Comparison of ENCODE assay signal across 8 mouse cellular contexts in genomic region chr4:120404778-120405143, GRCm38 (mm10). TPM values are rescaled to one million over a fixed set of nuclear protein-coding genes. Genes with fewer than 3 reads are reported as not detected.
DNase-seq lines count a peak whose midpoint lies in the region; ATAC-seq lines count a peak whose summit lies in the region.

No protein-coding gene starts in this region.

- H3K36me3 ChIP-seq in lung, embryonic 15.5 days = no peaks in the 10 kb centered on the region
- H3K36me3 ChIP-seq in forebrain, embryonic 12.5 days (replicated peaks) = no peaks in the 10 kb centered on the region
- no peaks in the 10 kb centered on the region for H3K36me3 ChIP-seq in limb, embryonic 11.5 days (ENCODE audit: control insufficient read depth, insufficient read depth, low read length)
- no peaks in the 10 kb centered on the region for H3K36me3 ChIP-seq in stomach, embryonic 14.5 days (ENCODE audit: control insufficient read depth, insufficient read depth, low read length)

- DNase-seq in cerebellum, adult 11 months = peak; percentile 47
- no peak for DNase-seq in cerebellum, postnatal 14 days
- DNase-seq in lung, postnatal 10 days = no peak
- DNase-seq in limb, embryonic 11.5 days (ENCODE audit: low spot score) = no peak
- DNase-seq in gastrocnemius, postnatal 36 days = no peak

- no peaks in the 10 kb centered on the region for H3K9me3 ChIP-seq in lung, embryonic 15.5 days
- no peaks in the 10 kb centered on the region for H3K9me3 ChIP-seq in forebrain, embryonic 12.5 days
- no peaks in the 10 kb centered on the region for H3K9me3 ChIP-seq in limb, embryonic 11.5 days (ENCODE audit: control insufficient read depth, low read length)
- no peaks in the 10 kb centered on the region for H3K9me3 ChIP-seq in stomach, embryonic 14.5 days (ENCODE audit: control insufficient read depth, low read depth, low read length)

- H3K4me3 ChIP-seq in lung, embryonic 15.5 days = peak overlapping the region; percentile 98
- peak overlapping the region; percentile 76 for H3K4me3 ChIP-seq in forebrain, embryonic 12.5 days (replicated peaks)
- peak overlapping the region; percentile 91 for H3K4me3 ChIP-seq in limb, embryonic 11.5 days (ENCODE audit: low read depth, low read length)
- H3K4me3 ChIP-seq in stomach, embryonic 14.5 days (ENCODE audit: low read depth, low read length) = peak overlapping the region; percentile 98

- H3K9ac ChIP-seq in lung, embryonic 15.5 days = peak overlapping the region; percentile 25
- H3K9ac ChIP-seq in forebrain, embryonic 12.5 days = 0 out of 2 replicates have a peak overlapping the region, but pooled peaks have one; percentile 97
- H3K9ac ChIP-seq in limb, embryonic 11.5 days (ENCODE audit: low read length) = 0 out of 2 replicates have a peak overlapping the region, but pooled peaks have one; percentile 35
- peak overlapping the region; percentile 93; the same call in 1 of the 2 replicates for H3K9ac ChIP-seq in stomach, embryonic 14.5 days (replicated peaks; ENCODE audit: low read depth, low read length)

- peak overlapping the region; percentile 64 for H3K4me2 ChIP-seq in lung, embryonic 15.5 days
- H3K4me2 ChIP-seq in forebrain, embryonic 12.5 days = peak overlapping the region; percentile 65
- H3K4me2 ChIP-seq in limb, embryonic 11.5 days (ENCODE audit: low read depth, severe bottlenecking) = peak overlapping the region; percentile 39
- H3K4me2 ChIP-seq in stomach, embryonic 14.5 days (replicated peaks; ENCODE audit: low read depth, low read length) = peak overlapping the region; percentile 67; the same call in 1 of the 2 replicates

- WGBS in lung, embryonic 15.5 days = 12% methylated on average over 15 of the region's 21 CpGs
- 10% methylated on average over 15 of the region's 21 CpGs for WGBS in forebrain, embryonic 12.5 days
- 13% methylated on average over 15 of the region's 21 CpGs for WGBS in limb, embryonic 11.5 days
- WGBS in stomach, embryonic 14.5 days = 9% methylated on average over 15 of the region's 21 CpGs

- peak overlapping the region; percentile 98; the same call in 1 of the 2 replicates for H3K27ac ChIP-seq in lung, embryonic 15.5 days
- no peak overlapping the region for H3K27ac ChIP-seq in forebrain, embryonic 12.5 days
- no peak overlapping the region for H3K27ac ChIP-seq in limb, embryonic 11.5 days (replicated peaks; ENCODE audit: low read depth, low read length)
- no peak overlapping the region for H3K27ac ChIP-seq in stomach, embryonic 14.5 days (ENCODE audit: low read length)

- ATAC-seq in lung, embryonic 15.5 days (ENCODE audit: borderline replicate concordance, extremely low read depth, low FRiP score, low TSS enrichment) = no peak
- peak; percentile 40; the same call in 1 of the 2 replicates for ATAC-seq in forebrain, embryonic 12.5 days (ENCODE audit: low FRiP score)
- peak; percentile 10; the same call in 1 of the 2 replicates for ATAC-seq in limb, embryonic 11.5 days (ENCODE audit: insufficient number of reproducible peaks, low FRiP score, low TSS enrichment, low read depth)
- 0 out of 2 replicates have a peak, but pooled peaks have one; percentile 2 for ATAC-seq in stomach, embryonic 14.5 days (ENCODE audit: insufficient number of reproducible peaks, insufficient read depth, low FRiP score, low read depth)

- no peaks in the 10 kb centered on the region for H3K27me3 ChIP-seq in lung, embryonic 15.5 days
- peaks cover 18% of the 10 kb centered on the region; the same call in 1 of the 2 replicates for H3K27me3 ChIP-seq in forebrain, embryonic 12.5 days
- H3K27me3 ChIP-seq in limb, embryonic 11.5 days (ENCODE audit: control insufficient read depth, insufficient read depth, low read length) = no peaks in the 10 kb centered on the region
- H3K27me3 ChIP-seq in stomach, embryonic 14.5 days (ENCODE audit: control insufficient read depth, insufficient read depth, low read length) = no peaks in the 10 kb centered on the region

- peaks cover 26% of the 10 kb centered on the region for H3K4me1 ChIP-seq in lung, embryonic 15.5 days
- H3K4me1 ChIP-seq in forebrain, embryonic 12.5 days = peaks cover 23% of the 10 kb centered on the region
- H3K4me1 ChIP-seq in limb, embryonic 11.5 days (ENCODE audit: control insufficient read depth, insufficient read depth, low read length) = peaks cover 2% of the 10 kb centered on the region
- peaks cover 8% of the 10 kb centered on the region; the same call in 1 of the 2 replicates for H3K4me1 ChIP-seq in stomach, embryonic 14.5 days (ENCODE audit: control insufficient read depth, insufficient read depth, low read length)

- intact Hi-C loops in gastrocnemius, postnatal 36 days (cut with DNase I) = loop anchor here (10.0 kb wide), 1 partner anchor 70 kb away; no protein-coding TSS in a partner anchor

RNA-seq across cellular contexts. Expression of gene Scmh1, which starts 0.3 kb away (rescaled TPM):
- 34.8 and 43.2 TPM in 2 replicates for polyA plus RNA-seq in lung, embryonic 15.5 days (2015; fragmentation: Nextera tagmentation; extraction: Ambion mirVana)
- polyA plus RNA-seq in forebrain, embryonic 12.5 days (2016; fragmentation: Nextera tagmentation; extraction: Ambion mirVana) = 44.6 and 52.7 TPM in 2 replicates
- 36.9 and 42.2 TPM in 2 replicates for polyA plus RNA-seq in limb, embryonic 11.5 days (2014; fragmentation: Nextera tagmentation; extraction: Ambion mirVana)
- polyA plus RNA-seq in stomach, embryonic 14.5 days (2014; fragmentation: Nextera tagmentation; extraction: Ambion mirVana) = 49.9 and 55.2 TPM in 2 replicates
- 10 to 100 TPM; 37.7 to 39.7 TPM for total RNA-seq in gastrocnemius, postnatal 36 days (2021)

Comparison
In these comparisons a context has a peak if more than half of its experiments do, and no peak if none do; other contexts are left out.
1. H3K9ac ChIP-seq: peak in every context shown above with its lines; median percentile 97 in forebrain, embryonic 12.5 days; 93 in stomach, embryonic 14.5 days; 35 in limb, embryonic 11.5 days; 25 in lung, embryonic 15.5 days.